Mouse (Mus musculus): ENCODE data around the gene Phospho2. TPM values are rescaled to one million over a fixed set of nuclear protein-coding genes. Genes with fewer than 3 reads are reported as not detected.
"Not testable (repeated sequence)": the region's sequence is repeated elsewhere in the genome, so short reads cannot be mapped to it uniquely, and the experiment has no call there.

The Phospho2 gene
- polyA plus RNA-seq, 1 experiment = 87.1 TPM

- TF ChIP-seq CTCF (IDR thresholded peaks at IDR 0.05; ENCODE audit: borderline replicate concordance, control insufficient read depth, extremely low read depth, insufficient read depth, low read length, poor library complexity) (no peak), POLR2A (IDR thresholded peaks at IDR 0.05; ENCODE audit: control insufficient read depth, extremely low read depth, insufficient read depth, low read length, poor library complexity) (no peak)
- Histone ChIP-seq H3K27ac (ENCODE audit: control insufficient read depth, insufficient read depth, low read length) (no peak overlapping the region), H3K36me3 (ENCODE audit: control insufficient read depth, insufficient read depth, low read length) (no peaks in the 10 kb centered on the region), H3K4me3 (ENCODE audit: control insufficient read depth, insufficient read depth, low read length) (no peak overlapping the region), H3K27me3 (ENCODE audit: control insufficient read depth, insufficient read depth, low read length) (no peaks in the 10 kb centered on the region), H3K4me1 (replicated peaks; ENCODE audit: control insufficient read depth, insufficient read depth, low read length) (no peaks in the 10 kb centered on the region)
- DNase-seq = no peak
- 78% methylated on average over 8 of the region's 8 CpGs for WGBS
Observed at GRCm38 (mm10) chr2:69803756-69804155, 14.3 kb downstream of the Phospho2 start.

GRCm38 (mm10) chr2:69804663-69805062 is 15.2 kb downstream of the Phospho2 start:
- not testable (repeated sequence) for H3K4me1 ChIP-seq (replicated peaks; ENCODE audit: control insufficient read depth, insufficient read depth, low read length); H3K27ac ChIP-seq (ENCODE audit: control insufficient read depth, insufficient read depth, low read length); H3K36me3 ChIP-seq (ENCODE audit: control insufficient read depth, insufficient read depth, low read length); H3K27me3 ChIP-seq (ENCODE audit: control insufficient read depth, insufficient read depth, low read length); H3K4me3 ChIP-seq (ENCODE audit: control insufficient read depth, insufficient read depth, low read length); DNase-seq
- WGBS = 88% methylated on average over 9 of the region's 9 CpGs

GRCm38 (mm10) chr2:69810169-69810568 is 20.7 kb downstream of the Phospho2 start:
- H3K4me3 ChIP-seq (ENCODE audit: control insufficient read depth, insufficient read depth, low read length) = no peak overlapping the region
- no peaks in the 10 kb centered on the region for H3K36me3 ChIP-seq (ENCODE audit: control insufficient read depth, insufficient read depth, low read length)
- no peak for TF ChIP-seq CTCF (IDR thresholded peaks at IDR 0.05; ENCODE audit: borderline replicate concordance, control insufficient read depth, extremely low read depth, insufficient read depth, low read length, poor library complexity)
- TF ChIP-seq POLR2A (IDR thresholded peaks at IDR 0.05; ENCODE audit: control insufficient read depth, extremely low read depth, insufficient read depth, low read length, poor library complexity) = no peak
- no peaks in the 10 kb centered on the region for H3K4me1 ChIP-seq (replicated peaks; ENCODE audit: control insufficient read depth, insufficient read depth, low read length)
- no peaks in the 10 kb centered on the region for H3K27me3 ChIP-seq (ENCODE audit: control insufficient read depth, insufficient read depth, low read length)
- no peak for DNase-seq
- 92% methylated on average over 15 of the region's 15 CpGs for WGBS
- H3K27ac ChIP-seq (ENCODE audit: control insufficient read depth, insufficient read depth, low read length) = no peak overlapping the region

DNA sequence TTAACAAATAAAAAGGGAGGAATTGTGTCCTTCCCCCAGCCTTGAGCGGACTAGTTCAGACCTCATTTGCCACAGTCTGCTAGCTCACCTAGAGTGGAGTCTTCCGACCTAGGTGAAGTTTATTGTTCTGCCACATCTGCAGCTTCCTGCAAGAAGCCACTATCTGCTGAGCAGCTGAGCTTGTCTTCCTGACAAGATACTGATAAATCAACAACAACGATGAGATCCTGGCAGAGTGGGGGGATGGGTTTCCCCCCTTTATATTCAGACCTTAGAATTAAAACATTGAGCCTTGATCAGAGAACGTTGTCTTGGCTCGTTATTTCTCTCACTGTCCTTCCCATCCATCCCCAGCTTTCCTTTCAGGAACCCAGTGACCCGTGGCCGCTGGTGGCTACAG is 21.9 kb downstream of the Phospho2 start:
- 53% methylated on average over 7 of the region's 7 CpGs for WGBS
- DNase-seq; H3K4me1 ChIP-seq (replicated peaks; ENCODE audit: control insufficient read depth, insufficient read depth, low read length); H3K4me3 ChIP-seq (ENCODE audit: control insufficient read depth, insufficient read depth, low read length); H3K27ac ChIP-seq (ENCODE audit: control insufficient read depth, insufficient read depth, low read length); H3K36me3 ChIP-seq (ENCODE audit: control insufficient read depth, insufficient read depth, low read length); H3K27me3 ChIP-seq (ENCODE audit: control insufficient read depth, insufficient read depth, low read length): not testable (repeated sequence)

- WGBS = 89% methylated on average over 5 of the region's 5 CpGs
- Histone ChIP-seq H3K4me3 (ENCODE audit: control insufficient read depth, insufficient read depth, low read length) (no peak overlapping the region), H3K27me3 (ENCODE audit: control insufficient read depth, insufficient read depth, low read length) (no peaks in the 10 kb centered on the region), H3K27ac (ENCODE audit: control insufficient read depth, insufficient read depth, low read length) (no peak overlapping the region), H3K4me1 (replicated peaks; ENCODE audit: control insufficient read depth, insufficient read depth, low read length) (no peaks in the 10 kb centered on the region), H3K36me3 (ENCODE audit: control insufficient read depth, insufficient read depth, low read length) (no peaks in the 10 kb centered on the region)
- DNase-seq = no peak
- TF ChIP-seq POLR2A (IDR thresholded peaks at IDR 0.05; ENCODE audit: control insufficient read depth, extremely low read depth, insufficient read depth, low read length, poor library complexity) (no peak), CTCF (IDR thresholded peaks at IDR 0.05; ENCODE audit: borderline replicate concordance, control insufficient read depth, extremely low read depth, insufficient read depth, low read length, poor library complexity) (no peak)
Observed at GRCm38 (mm10) chr2:69816575-69816974, 27.2 kb downstream of the Phospho2 start.

- DNase-seq = no peak
- H3K36me3 ChIP-seq (ENCODE audit: control insufficient read depth, insufficient read depth, low read length) = no peaks in the 10 kb centered on the region
- H3K4me3 ChIP-seq (ENCODE audit: control insufficient read depth, insufficient read depth, low read length) = no peak overlapping the region
- no peak overlapping the region; the same call in 1 of the 2 replicates for H3K27ac ChIP-seq (ENCODE audit: control insufficient read depth, insufficient read depth, low read length)
- peaks cover 9% of the 10 kb centered on the region; the same call in 1 of the 2 replicates for H3K4me1 ChIP-seq (replicated peaks; ENCODE audit: control insufficient read depth, insufficient read depth, low read length)
- WGBS = 83% methylated on average over 9 of the region's 9 CpGs
- TF ChIP-seq CTCF (IDR thresholded peaks at IDR 0.05; ENCODE audit: borderline replicate concordance, control insufficient read depth, extremely low read depth, insufficient read depth, low read length, poor library complexity) (no peak), POLR2A (IDR thresholded peaks at IDR 0.05; ENCODE audit: control insufficient read depth, extremely low read depth, insufficient read depth, low read length, poor library complexity) (no peak)
- no peaks in the 10 kb centered on the region for H3K27me3 ChIP-seq (ENCODE audit: control insufficient read depth, insufficient read depth, low read length)
Observed at GRCm38 (mm10) chr2:69818350-69819085, 29.1 kb downstream of the Phospho2 start.

- 78% methylated on average over 1 of the region's 1 CpGs for WGBS
- TF ChIP-seq CTCF (IDR thresholded peaks at IDR 0.05; ENCODE audit: borderline replicate concordance, control insufficient read depth, extremely low read depth, insufficient read depth, low read length, poor library complexity) (no peak), POLR2A (IDR thresholded peaks at IDR 0.05; ENCODE audit: control insufficient read depth, extremely low read depth, insufficient read depth, low read length, poor library complexity) (no peak)
- no peaks in the 10 kb centered on the region for H3K36me3 ChIP-seq (ENCODE audit: control insufficient read depth, insufficient read depth, low read length)
Observed at GRCm38 (mm10) chr2:69820201-69820600, 30.8 kb downstream of the Phospho2 start.

More at GRCm38 (mm10) chr2:69820201-69820600, 30.8 kb downstream of the Phospho2 start:
- H3K27ac ChIP-seq (ENCODE audit: control insufficient read depth, insufficient read depth, low read length) = no peak overlapping the region
- no peak for DNase-seq
- no peaks in the 10 kb centered on the region for H3K27me3 ChIP-seq (ENCODE audit: control insufficient read depth, insufficient read depth, low read length)
- H3K4me3 ChIP-seq (ENCODE audit: control insufficient read depth, insufficient read depth, low read length) = no peak overlapping the region
- peaks cover 9% of the 10 kb centered on the region; the same call in 1 of the 2 replicates for H3K4me1 ChIP-seq (replicated peaks; ENCODE audit: control insufficient read depth, insufficient read depth, low read length)
